Mouse (Mus musculus): ENCODE measurements at regions not wholly inside any gene's neighbourhood (a gene's known extent, or its start where the extent isn't known, plus 50 kb on each side); places are given as distances from the start of the nearest gene placed in this dataset.
A peak's percentile ranks its signal among the peaks of the same experiment; 100 is the strongest.
"Not testable (repeated sequence)": the region's sequence is repeated elsewhere in the genome, so short reads cannot be mapped to it uniquely, and the experiment has no call there.

- WGBS = 6% methylated on average over 8 of the region's 8 CpGs
- Histone ChIP-seq H3K27ac (no peak overlapping the region), H3K4me2 (replicated peaks) (no peak overlapping the region), H3K27me3 (replicated peaks) (no peaks in the 10 kb centered on the region), H3K4me1 (peaks cover 9% of the 10 kb centered on the region), H3K4me3 (no peak overlapping the region), H3K36me3 (no peaks in the 10 kb centered on the region), H3K9ac (no peak overlapping the region), H3K9me3 (no peaks in the 10 kb centered on the region)
- no peak for ATAC-seq (ENCODE audit: low FRiP score, low read depth)
These were observed 57.3 kb downstream of the Cbln4 start for GRCm38 (mm10) chr2:171985813-171986572.

DNA sequence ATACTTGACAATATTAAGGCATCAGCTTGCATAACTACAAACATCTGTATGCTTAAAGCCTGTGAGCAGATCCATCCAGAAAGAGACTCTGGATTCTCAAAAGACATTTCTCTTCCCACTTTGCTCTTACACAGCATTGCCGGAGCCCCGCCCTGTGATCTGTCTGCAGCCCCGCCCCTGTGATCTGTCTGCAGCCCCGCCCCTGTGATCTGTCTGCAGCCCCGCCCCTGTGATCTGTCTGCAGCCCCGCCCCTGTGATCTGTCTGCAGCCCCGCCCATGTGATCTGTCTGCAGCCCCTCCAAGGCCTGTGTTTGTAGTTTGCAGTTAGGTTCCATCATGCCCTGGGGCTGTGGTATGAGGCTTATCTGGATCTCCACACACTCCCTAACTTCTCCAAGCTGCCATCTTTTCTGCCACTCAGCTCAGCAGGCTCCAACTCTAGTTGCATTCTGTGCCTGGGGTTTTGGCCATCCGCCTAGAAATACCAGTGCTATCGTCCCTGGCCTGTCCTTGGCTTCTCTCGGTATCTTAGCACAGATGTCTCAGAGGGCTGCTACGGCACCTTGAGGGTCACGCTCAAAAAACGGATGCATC lies 73.9 kb downstream of the Cbln4 start:
- H3K36me3 ChIP-seq = no peaks in the 10 kb centered on the region
- no peaks in the 10 kb centered on the region for H3K4me1 ChIP-seq
- H3K27ac ChIP-seq = no peak overlapping the region
- H3K4me3 ChIP-seq = no peak overlapping the region
- no peaks in the 10 kb centered on the region for H3K27me3 ChIP-seq (replicated peaks)
- 54% methylated on average over 13 of the region's 13 CpGs for WGBS
- ATAC-seq (ENCODE audit: low FRiP score, low read depth) = no peak
- H3K4me2 ChIP-seq (replicated peaks) = no peak overlapping the region
- no peak overlapping the region for H3K9ac ChIP-seq
- no peaks in the 10 kb centered on the region for H3K9me3 ChIP-seq

DNA sequence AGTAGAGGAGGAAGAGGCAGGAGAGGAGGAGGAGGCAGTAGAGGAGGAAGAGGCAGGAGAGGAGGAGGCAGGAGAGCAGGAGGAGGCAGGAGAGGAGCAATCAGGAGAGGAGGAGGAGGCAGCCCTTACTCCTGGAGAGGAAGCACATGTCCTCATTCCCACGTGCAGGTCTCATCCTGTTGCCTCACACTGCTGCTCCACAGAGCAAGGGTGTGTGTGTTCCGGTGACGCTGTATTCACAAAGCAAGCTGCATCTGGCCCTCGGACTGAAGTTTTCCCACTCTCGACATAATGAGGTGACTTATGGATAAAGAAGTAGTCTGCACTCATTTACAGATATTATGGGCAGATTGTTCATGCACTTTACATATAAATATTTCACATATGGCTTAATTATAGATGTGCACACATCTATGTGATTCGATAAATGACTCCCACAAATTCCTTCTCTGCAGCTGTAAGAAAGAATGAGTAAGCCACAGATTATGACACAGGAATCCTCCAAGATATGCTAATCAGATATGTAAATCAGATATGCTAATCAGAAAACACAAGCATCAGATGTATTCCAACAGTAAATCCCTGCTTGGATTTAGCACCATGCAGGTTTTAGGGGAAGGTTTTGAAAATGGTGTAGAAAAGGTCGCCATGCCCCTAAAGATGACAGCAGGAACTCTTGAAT lies 96.6 kb downstream of the Cbln4 start:
- Histone ChIP-seq H3K9me3 (no peaks in the 10 kb centered on the region), H3K4me1 (no peaks in the 10 kb centered on the region), H3K4me2 (replicated peaks) (no peak overlapping the region), H3K4me3 (no peak overlapping the region), H3K27me3 (replicated peaks) (no peaks in the 10 kb centered on the region), H3K36me3 (no peaks in the 10 kb centered on the region), H3K27ac (no peak overlapping the region), H3K9ac (no peak overlapping the region)
- ATAC-seq (ENCODE audit: low FRiP score, low read depth) = no peak
- 75% methylated on average over 7 of the region's 7 CpGs for WGBS

- H3K4me3 ChIP-seq = no peak overlapping the region
- no peaks in the 10 kb centered on the region for H3K36me3 ChIP-seq
- H3K4me1 ChIP-seq = no peaks in the 10 kb centered on the region
- H3K27ac ChIP-seq = no peak overlapping the region
- no peak for ATAC-seq (ENCODE audit: low FRiP score, low read depth)
- no peaks in the 10 kb centered on the region for H3K9me3 ChIP-seq
- WGBS = 82% methylated on average over 9 of the region's 9 CpGs
- no peak overlapping the region for H3K4me2 ChIP-seq (replicated peaks)
- no peaks in the 10 kb centered on the region for H3K27me3 ChIP-seq (replicated peaks)
- H3K9ac ChIP-seq = no peak overlapping the region
These were observed 100.6 kb downstream of the Cbln4 start for GRCm38 (mm10) chr2:171942671-171943070.

DNA sequence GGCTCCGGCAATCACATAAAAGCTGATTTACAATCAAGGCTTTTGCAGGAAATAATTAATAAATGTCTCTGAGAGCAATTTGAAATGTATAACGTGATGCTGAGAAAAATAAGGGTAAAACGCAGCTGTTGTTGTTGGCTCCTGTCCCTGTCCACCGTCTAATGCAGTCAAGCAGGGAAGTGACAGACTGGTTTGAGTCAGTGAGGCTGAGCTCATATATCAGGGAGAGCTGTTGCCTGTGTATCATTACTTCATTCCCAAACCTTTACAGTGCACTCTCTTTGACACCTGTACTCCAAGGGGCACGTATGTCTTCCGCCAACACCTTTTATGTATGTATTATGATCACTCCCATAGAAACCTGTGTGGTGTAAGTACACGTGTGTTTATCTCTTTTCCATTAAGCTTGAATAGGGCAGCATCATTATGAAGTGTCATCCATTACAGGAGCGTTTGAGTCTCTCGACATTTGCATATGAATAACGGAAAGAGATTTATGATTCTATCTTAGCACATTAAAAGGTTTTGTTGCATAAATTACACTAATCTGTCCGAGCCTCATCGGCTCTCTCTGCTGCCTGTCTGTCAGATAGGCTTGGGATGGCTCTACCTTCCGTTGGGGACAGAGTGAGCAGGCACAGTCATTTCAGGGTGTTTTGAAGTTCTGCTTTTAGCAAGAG lies 107.5 kb downstream of the Cbln4 start:
- no peak overlapping the region for H3K27ac ChIP-seq
- no peak overlapping the region for H3K4me3 ChIP-seq
- H3K27me3 ChIP-seq (replicated peaks) = no peaks in the 10 kb centered on the region
- no peak overlapping the region for H3K9ac ChIP-seq
- no peaks in the 10 kb centered on the region; the same call in 1 of the 2 replicates for H3K4me1 ChIP-seq
- no peaks in the 10 kb centered on the region for H3K9me3 ChIP-seq
- no peaks in the 10 kb centered on the region for H3K36me3 ChIP-seq
- 46% methylated on average over 13 of the region's 13 CpGs for WGBS
- no peak overlapping the region for H3K4me2 ChIP-seq (replicated peaks)
- ATAC-seq (ENCODE audit: low FRiP score, low read depth) = peak; percentile 70

DNA sequence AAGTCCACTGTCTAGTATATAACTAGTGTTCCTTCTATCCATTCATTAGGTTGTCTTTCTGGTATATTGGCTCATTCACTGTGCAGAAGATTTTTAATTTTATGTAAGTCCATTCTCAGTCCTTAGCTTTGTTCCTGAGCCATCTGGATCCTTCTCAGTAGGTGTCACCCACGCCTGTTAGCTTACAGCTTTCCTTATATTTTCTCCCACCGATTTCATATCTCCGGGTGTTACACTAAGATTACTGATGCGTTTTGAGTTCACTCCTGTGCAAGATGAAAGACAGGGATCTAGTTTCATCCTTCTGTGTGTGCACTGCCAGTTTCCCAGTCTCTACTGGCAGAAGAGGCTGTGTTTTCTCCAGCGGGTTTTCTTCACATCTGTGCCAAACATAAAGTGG lies 122.3 kb downstream of the Cbln4 start:
- H3K36me3 ChIP-seq = no peaks in the 10 kb centered on the region
- WGBS = 90% methylated on average over 5 of the region's 5 CpGs
- H3K4me2 ChIP-seq (replicated peaks) = no peak overlapping the region
- H3K9me3 ChIP-seq = no peaks in the 10 kb centered on the region
- ATAC-seq (ENCODE audit: low FRiP score, low read depth) = no peak
- H3K4me3 ChIP-seq = no peak overlapping the region
- H3K27me3 ChIP-seq (replicated peaks) = no peaks in the 10 kb centered on the region
- no peak overlapping the region for H3K27ac ChIP-seq
- H3K9ac ChIP-seq = no peak overlapping the region
- no peaks in the 10 kb centered on the region for H3K4me1 ChIP-seq

- no peak overlapping the region for H3K27ac ChIP-seq
- no peak overlapping the region for H3K4me3 ChIP-seq
- H3K9ac ChIP-seq = no peak overlapping the region
- no peaks in the 10 kb centered on the region for H3K4me1 ChIP-seq
- 74% methylated on average over 3 of the region's 3 CpGs for WGBS
- no peaks in the 10 kb centered on the region for H3K9me3 ChIP-seq
- ATAC-seq (ENCODE audit: low FRiP score, low read depth) = no peak
- H3K36me3 ChIP-seq = no peaks in the 10 kb centered on the region
- H3K4me2 ChIP-seq (replicated peaks) = no peak overlapping the region
- H3K27me3 ChIP-seq (replicated peaks) = no peaks in the 10 kb centered on the region
These were observed 156.0 kb downstream of the Cbln4 start for GRCm38 (mm10) chr2:171887306-171887705.

- 73% methylated on average over 8 of the region's 8 CpGs for WGBS
- not testable (repeated sequence) for H3K9me3 ChIP-seq; H3K4me1 ChIP-seq; H3K27ac ChIP-seq; H3K9ac ChIP-seq; H3K27me3 ChIP-seq (replicated peaks); ATAC-seq (ENCODE audit: low FRiP score, low read depth); H3K4me2 ChIP-seq (replicated peaks); H3K4me3 ChIP-seq; H3K36me3 ChIP-seq
These were observed 163.9 kb downstream of the Cbln4 start for GRCm38 (mm10) chr2:171879238-171879960.

DNA sequence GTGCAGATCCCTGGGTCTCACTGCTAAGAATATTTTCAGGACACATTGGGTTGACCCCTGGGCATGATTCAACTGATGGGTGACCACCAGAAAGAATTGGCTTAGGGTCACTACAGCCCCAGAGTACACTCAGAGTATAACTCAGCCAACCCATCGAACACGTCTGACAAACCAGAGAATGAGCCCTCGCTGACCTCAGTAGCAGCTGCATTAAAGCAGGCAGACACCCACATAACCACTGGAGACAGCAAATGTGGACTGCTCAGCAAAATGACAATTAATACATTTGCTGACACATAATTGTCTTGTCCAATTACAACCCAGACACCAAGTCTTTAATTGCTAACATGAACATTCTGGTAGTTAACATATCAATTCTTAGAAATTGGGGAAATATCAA lies 175.7 kb downstream of the Cbln4 start:
- no peak for ATAC-seq (ENCODE audit: low FRiP score, low read depth)
- 90% methylated on average over 3 of the region's 3 CpGs for WGBS
- H3K27me3 ChIP-seq (replicated peaks) = no peaks in the 10 kb centered on the region
- no peaks in the 10 kb centered on the region for H3K4me1 ChIP-seq
- no peak overlapping the region for H3K9ac ChIP-seq
- H3K27ac ChIP-seq = no peak overlapping the region
- H3K4me3 ChIP-seq = no peak overlapping the region
- H3K9me3 ChIP-seq = no peaks in the 10 kb centered on the region
- no peak overlapping the region for H3K4me2 ChIP-seq (replicated peaks)
- no peaks in the 10 kb centered on the region for H3K36me3 ChIP-seq

GRCm38 (mm10) chr2:171864376-171864965 lies 178.8 kb downstream of the Cbln4 start:
- 78% methylated on average over 8 of the region's 8 CpGs for WGBS

GRCm38 (mm10) chr2:171862626-171863025 lies 180.6 kb downstream of the Cbln4 start:
- WGBS = 92% methylated on average over 2 of the region's 2 CpGs

More at GRCm38 (mm10) chr2:171864376-171864965, 178.8 kb downstream of the Cbln4 start:
- no peaks in the 10 kb centered on the region for H3K36me3 ChIP-seq
- no peak overlapping the region for H3K27ac ChIP-seq
- no peaks in the 10 kb centered on the region for H3K4me1 ChIP-seq
- no peak overlapping the region for H3K4me2 ChIP-seq (replicated peaks)
- H3K9me3 ChIP-seq = no peaks in the 10 kb centered on the region
- ATAC-seq (ENCODE audit: low FRiP score, low read depth) = no peak
- no peaks in the 10 kb centered on the region for H3K27me3 ChIP-seq (replicated peaks)
- H3K4me3 ChIP-seq = no peak overlapping the region
- no peak overlapping the region for H3K9ac ChIP-seq

More at GRCm38 (mm10) chr2:171862626-171863025, 180.6 kb downstream of the Cbln4 start:
- no peak overlapping the region for H3K4me3 ChIP-seq
- H3K9me3 ChIP-seq = no peaks in the 10 kb centered on the region
- no peak overlapping the region for H3K9ac ChIP-seq
- H3K27ac ChIP-seq = no peak overlapping the region
- H3K36me3 ChIP-seq = no peaks in the 10 kb centered on the region
- ATAC-seq (ENCODE audit: low FRiP score, low read depth) = no peak
- H3K4me1 ChIP-seq = no peaks in the 10 kb centered on the region
- H3K27me3 ChIP-seq (replicated peaks) = no peaks in the 10 kb centered on the region
- no peak overlapping the region for H3K4me2 ChIP-seq (replicated peaks)
